Mouse (Mus musculus) liver, postnatal 0 days (tissue): ENCODE results near the gene Filip1l.

ENCODE experiments used
- CTCF ChIP-seq: sonication (generic); IDR thresholded peaks from 2 replicates; pipeline ENCODE4 v1.5.1; 2016; ENCODE audit warnings: antibody characterized with exemption, low read depth
- EP300 ChIP-seq: IDR thresholded peaks from 2 replicates; pipeline ENCODE4 v1.6.1; 2016; ENCODE audit warnings: antibody characterized with exemption, low read depth, mild to moderate bottlenecking

DNA sequence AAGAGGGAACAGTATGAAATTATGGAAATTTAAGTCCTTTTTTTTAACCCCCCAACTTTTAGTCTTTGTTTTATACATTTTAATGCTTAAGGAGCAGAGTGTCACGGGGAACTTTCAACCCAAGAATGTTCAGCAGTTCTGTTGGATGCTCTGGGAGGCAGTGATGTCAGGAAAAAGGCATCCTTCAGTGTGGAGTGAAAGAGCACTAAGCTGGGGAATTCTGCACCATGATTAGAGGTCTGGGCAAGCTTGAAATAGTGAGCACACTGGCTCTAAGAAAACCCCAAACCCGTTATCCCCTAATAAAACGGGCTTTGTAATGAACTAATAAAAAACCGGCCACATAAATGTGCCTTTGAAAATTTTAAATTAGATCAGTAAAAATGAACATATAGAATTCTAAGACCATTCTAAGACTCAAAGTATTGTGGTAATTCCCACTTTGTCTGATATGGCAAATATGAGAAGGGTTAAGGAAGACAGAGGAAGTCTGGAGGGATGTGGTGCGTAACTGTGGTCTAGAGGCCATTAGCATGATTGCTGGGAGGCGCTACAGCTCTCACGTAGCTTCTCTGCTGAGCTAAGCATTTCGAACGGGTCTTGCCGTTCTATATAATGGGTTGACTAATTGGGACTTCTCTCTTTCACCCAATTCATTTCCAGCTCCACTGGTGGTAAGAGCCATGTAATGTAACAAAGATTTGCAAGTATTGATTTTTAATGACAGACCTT lies 88.0 kb downstream of the Filip1l start:
- TF ChIP-seq CTCF, result no peak
- TF ChIP-seq EP300, result no peak
